Mouse (Mus musculus): ENCODE measurements around the gene Babam2. TPM values are rescaled to one million over a fixed set of nuclear protein-coding genes. Genes with fewer than 3 reads are reported as not detected.

Babam2 gene
- polyA plus RNA-seq, 1 experiment from 2014 or later: 46.4 TPM

DNA sequence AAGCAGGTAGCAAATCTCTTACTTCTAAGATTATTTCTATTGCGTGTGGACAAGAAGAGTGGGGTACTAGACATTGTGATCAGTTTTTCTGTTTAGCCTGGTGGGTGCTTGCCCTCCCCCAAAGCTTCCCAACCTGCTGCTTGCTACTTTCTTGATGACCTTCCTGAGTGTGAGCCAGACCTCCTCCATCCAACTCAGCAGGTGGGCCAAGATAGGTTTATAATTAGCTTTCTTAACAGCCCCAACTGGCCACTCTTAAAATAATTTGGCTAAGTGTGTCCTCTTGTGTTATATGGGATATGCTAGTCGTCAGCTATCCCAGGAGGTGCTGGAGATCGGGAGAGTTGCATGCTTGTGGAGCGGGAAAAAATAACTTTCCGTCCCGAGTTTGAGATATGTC is 235.8 kb downstream of the Babam2 start:
- WGBS: 94% methylated on average over 6 of the region's 6 CpGs
- Histone ChIP-seq H3K4me2 (replicated peaks) (no peak overlapping the region), H3K36me3 (no peaks in the 10 kb centered on the region), H3K27ac (replicated peaks) (no peak overlapping the region), H3K4me1 (no peaks in the 10 kb centered on the region; the same call in 1 of the 2 replicates), H3K9me3 (no peaks in the 10 kb centered on the region), H3K4me3 (no peak overlapping the region), H3K9ac (replicated peaks) (no peak overlapping the region), H3K27me3 (no peaks in the 10 kb centered on the region)
- ATAC-seq (ENCODE audit: low FRiP score, low read depth): no peak

DNA sequence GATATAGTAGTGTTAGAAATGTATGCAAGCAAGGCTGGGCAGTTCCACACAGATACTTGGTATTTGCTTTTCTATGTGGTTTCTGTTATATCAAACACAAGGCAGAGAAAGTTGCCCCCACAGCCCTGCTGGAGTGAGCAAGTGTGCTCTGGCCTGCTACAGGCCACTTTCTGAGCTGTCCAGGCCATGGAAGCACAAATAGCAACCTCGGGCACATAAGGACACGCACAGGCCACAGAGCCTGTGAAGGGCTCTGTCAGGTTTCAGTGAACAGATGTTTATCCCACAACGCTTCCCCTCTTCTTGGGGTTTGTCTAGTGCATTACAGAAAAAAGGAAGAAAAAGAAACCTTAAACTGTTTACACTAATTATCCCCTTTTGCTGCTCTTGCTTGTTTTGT is 236.9 kb downstream of the Babam2 start:
- no peaks in the 10 kb centered on the region for H3K9me3 ChIP-seq
- no peak overlapping the region for H3K4me2 ChIP-seq (replicated peaks)
- no peak overlapping the region for H3K4me3 ChIP-seq
- H3K36me3 ChIP-seq: no peaks in the 10 kb centered on the region
- no peaks in the 10 kb centered on the region for H3K4me1 ChIP-seq
- no peak for ATAC-seq (ENCODE audit: low FRiP score, low read depth)
- no peak overlapping the region for H3K9ac ChIP-seq (replicated peaks)
- 87% methylated on average over 3 of the region's 3 CpGs for WGBS
- no peaks in the 10 kb centered on the region for H3K27me3 ChIP-seq
- H3K27ac ChIP-seq (replicated peaks): no peak overlapping the region

DNA sequence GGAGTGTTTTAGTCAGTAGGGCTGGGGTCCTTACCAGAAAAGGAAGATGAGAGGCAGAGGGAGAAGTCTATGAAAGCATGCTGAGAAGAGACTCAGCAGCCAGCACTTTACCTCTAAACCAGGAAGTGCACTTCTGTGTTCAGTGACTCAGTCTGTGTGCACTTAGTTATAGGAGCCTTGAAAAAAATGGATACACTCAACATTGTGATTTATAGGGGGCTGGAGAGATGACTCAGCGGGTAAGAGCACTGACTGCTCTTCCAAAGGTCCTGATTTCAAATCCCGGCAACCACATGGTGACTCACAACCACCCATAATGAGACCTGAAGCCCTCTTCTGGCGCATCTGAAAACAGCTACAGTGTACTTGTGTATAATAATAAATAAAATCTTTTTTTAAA is 238.5 kb downstream of the Babam2 start:
- H3K36me3 ChIP-seq: no peaks in the 10 kb centered on the region
- 85% methylated on average over 3 of the region's 3 CpGs for WGBS
- ATAC-seq (ENCODE audit: low FRiP score, low read depth): no peak
- no peak overlapping the region for H3K9ac ChIP-seq (replicated peaks)
- H3K4me1 ChIP-seq: no peaks in the 10 kb centered on the region
- H3K27me3 ChIP-seq: no peaks in the 10 kb centered on the region
- H3K4me2 ChIP-seq (replicated peaks): no peak overlapping the region
- no peak overlapping the region for H3K27ac ChIP-seq (replicated peaks)
- no peak overlapping the region for H3K4me3 ChIP-seq
- H3K9me3 ChIP-seq: no peaks in the 10 kb centered on the region

DNA sequence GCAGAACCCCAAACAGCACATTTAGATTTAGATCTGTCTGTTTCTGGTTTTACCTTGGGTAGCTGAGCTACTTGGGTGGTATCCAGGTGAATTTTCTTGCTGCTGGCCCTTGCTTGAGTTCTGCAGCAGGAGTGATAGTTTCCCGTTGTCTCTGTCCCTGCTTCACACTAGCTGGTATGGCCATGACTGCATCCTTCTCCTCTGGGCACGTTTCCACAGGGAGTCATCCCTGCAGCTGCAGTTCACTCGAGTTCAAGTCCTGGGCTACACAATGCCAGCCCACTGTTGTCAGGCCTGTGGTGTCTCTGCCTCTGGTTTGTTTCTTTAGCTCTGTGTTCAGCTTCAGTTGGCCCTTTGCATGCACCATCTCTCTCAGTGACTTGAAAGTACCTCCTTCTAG is 239.0 kb downstream of the Babam2 start:
- WGBS: 80% methylated on average over 3 of the region's 3 CpGs
- no peak overlapping the region for H3K4me3 ChIP-seq
- no peak overlapping the region for H3K9ac ChIP-seq (replicated peaks)
- ATAC-seq (ENCODE audit: low FRiP score, low read depth): no peak
- no peaks in the 10 kb centered on the region for H3K36me3 ChIP-seq
- no peaks in the 10 kb centered on the region for H3K9me3 ChIP-seq
- no peaks in the 10 kb centered on the region for H3K4me1 ChIP-seq
- H3K27me3 ChIP-seq: no peaks in the 10 kb centered on the region
- no peak overlapping the region for H3K4me2 ChIP-seq (replicated peaks)
- H3K27ac ChIP-seq (replicated peaks): no peak overlapping the region

DNA sequence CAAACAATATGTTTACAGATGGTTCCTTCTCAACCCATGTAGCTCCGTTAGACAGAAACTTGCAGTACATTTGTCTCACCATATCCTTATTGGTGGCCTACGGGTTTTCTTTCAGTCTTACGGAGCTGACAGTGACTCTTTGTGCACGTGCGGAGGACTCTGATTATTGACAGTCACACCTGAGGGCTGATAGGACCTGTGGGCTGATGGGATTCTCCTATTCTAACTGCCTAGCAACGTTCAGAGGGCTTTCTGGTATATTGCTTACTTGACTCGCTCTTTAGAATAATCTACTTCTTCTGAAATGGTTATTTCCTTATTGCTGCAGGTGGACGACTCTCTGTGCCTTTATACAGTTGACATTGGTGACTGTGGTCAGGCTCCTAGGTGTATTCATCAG is 243.4 kb downstream of the Babam2 start:
- WGBS: 90% methylated on average over 8 of the region's 8 CpGs
- H3K27ac ChIP-seq (replicated peaks): no peak overlapping the region
- no peak overlapping the region for H3K9ac ChIP-seq (replicated peaks)
- H3K4me2 ChIP-seq (replicated peaks): no peak overlapping the region
- no peak overlapping the region for H3K4me3 ChIP-seq
- no peak for ATAC-seq (ENCODE audit: low FRiP score, low read depth)
- H3K36me3 ChIP-seq: no peaks in the 10 kb centered on the region
- no peaks in the 10 kb centered on the region for H3K27me3 ChIP-seq
- no peaks in the 10 kb centered on the region for H3K9me3 ChIP-seq
- no peaks in the 10 kb centered on the region for H3K4me1 ChIP-seq

DNA sequence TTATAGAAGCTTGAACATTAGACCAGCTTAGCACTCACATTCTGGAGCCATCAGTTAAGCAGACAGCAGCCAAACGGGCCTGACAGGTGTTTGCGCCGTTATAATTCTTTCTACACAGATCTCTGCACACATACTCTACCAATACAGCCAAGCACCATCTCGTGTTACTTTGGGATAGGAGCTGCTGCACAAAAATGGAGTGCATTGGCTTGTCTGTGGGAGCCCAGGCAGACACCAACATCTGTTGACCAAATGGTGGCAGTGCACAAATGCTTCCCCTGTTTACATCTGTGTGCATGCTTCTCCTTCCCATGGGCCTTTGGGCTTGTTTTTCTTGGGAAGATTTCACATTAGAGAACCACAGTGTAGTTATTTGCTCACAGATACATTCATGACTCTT is 249.7 kb downstream of the Babam2 start:
- no peak overlapping the region for H3K4me3 ChIP-seq
- 81% methylated on average over 4 of the region's 4 CpGs for WGBS

DNA sequence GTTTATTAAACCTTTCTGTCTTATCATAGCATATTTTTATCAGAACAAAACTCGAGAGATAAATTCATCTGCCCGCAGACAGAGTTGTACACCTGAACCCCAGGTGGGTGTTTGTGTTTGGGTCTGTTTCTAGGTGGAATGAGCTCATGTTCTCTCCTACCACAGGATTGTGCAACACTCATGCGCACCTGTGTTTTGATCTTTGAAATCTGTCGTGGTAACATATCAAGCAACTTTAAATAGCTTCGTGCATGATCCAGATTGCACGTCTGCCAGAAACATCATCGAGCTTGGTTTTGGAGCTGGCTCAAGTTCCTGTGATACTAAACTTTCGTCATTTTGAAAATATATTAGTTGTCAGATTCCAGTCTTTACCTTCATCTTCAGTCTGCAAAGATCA is 251.9 kb downstream of the Babam2 start:
- WGBS: 92% methylated on average over 8 of the region's 8 CpGs
- ATAC-seq (ENCODE audit: low FRiP score, low read depth): no peak

More for the DNA sequence above, 249.7 kb downstream of the Babam2 start:
- Histone ChIP-seq H3K27ac (replicated peaks) (no peak overlapping the region), H3K9me3 (no peaks in the 10 kb centered on the region), H3K27me3 (no peaks in the 10 kb centered on the region), H3K4me2 (replicated peaks) (no peak overlapping the region), H3K4me1 (no peaks in the 10 kb centered on the region), H3K9ac (replicated peaks) (no peak overlapping the region), H3K36me3 (no peaks in the 10 kb centered on the region)
- ATAC-seq (ENCODE audit: low FRiP score, low read depth): no peak

DNA sequence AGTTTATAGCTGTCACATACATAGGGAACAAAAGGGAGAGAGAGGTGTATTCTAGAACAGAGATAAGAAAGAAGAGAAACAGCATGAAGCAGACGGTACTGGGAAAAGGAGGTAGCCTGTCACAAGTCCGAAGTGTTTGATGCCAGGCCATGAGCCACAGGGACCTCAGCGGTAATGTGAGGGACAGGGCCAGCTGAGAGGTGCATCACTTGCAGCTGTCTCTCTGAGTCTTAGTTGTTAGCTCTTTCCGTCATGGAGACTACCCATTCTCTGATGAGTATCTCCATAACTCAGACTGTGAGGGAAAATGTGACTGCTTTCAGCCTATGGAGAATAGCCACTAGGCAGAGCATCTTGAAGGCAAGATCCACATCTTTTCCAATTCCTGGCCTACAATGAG is 253.0 kb downstream of the Babam2 start:
- H3K4me1 ChIP-seq: no peaks in the 10 kb centered on the region
- no peak for ATAC-seq (ENCODE audit: low FRiP score, low read depth)
- no peaks in the 10 kb centered on the region for H3K9me3 ChIP-seq
- H3K4me3 ChIP-seq: no peak overlapping the region
- H3K9ac ChIP-seq (replicated peaks): no peak overlapping the region
- 89% methylated on average over 4 of the region's 4 CpGs for WGBS
- no peaks in the 10 kb centered on the region for H3K27me3 ChIP-seq
- H3K36me3 ChIP-seq: no peaks in the 10 kb centered on the region
- no peak overlapping the region for H3K27ac ChIP-seq (replicated peaks)
- no peak overlapping the region for H3K4me2 ChIP-seq (replicated peaks)

More for the DNA sequence above, 251.9 kb downstream of the Babam2 start:
- no peak overlapping the region for H3K4me3 ChIP-seq
- H3K27ac ChIP-seq (replicated peaks): no peak overlapping the region
- H3K4me1 ChIP-seq: no peaks in the 10 kb centered on the region
- H3K27me3 ChIP-seq: no peaks in the 10 kb centered on the region
- no peak overlapping the region for H3K9ac ChIP-seq (replicated peaks)
- H3K4me2 ChIP-seq (replicated peaks): no peak overlapping the region
- H3K36me3 ChIP-seq: no peaks in the 10 kb centered on the region
- no peaks in the 10 kb centered on the region for H3K9me3 ChIP-seq

DNA sequence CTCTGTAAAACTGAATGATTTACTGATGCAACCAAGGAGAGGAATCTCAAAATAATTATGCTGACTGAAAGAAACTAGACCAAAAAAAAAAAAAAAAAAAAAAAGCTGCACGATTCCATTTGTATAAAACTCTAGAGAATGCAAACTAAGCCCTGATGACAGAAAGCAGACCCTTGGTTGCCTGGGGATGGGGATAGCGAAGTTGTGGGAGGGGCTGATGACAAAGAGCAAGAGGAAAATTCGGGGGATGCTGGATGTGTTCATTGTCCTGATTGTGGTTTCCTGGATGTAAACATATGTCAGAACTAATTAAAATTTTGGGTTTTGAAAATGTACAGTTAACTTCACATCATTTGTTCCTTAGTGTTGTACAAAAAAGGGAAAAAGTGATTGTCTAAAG is 257.7 kb downstream of the Babam2 start:
- WGBS: 70% methylated on average over 3 of the region's 3 CpGs
- Histone ChIP-seq H3K9ac (replicated peaks) (no peak overlapping the region), H3K27ac (replicated peaks) (no peak overlapping the region), H3K4me3 (no peak overlapping the region), H3K36me3 (no peaks in the 10 kb centered on the region), H3K9me3 (no peaks in the 10 kb centered on the region), H3K4me2 (replicated peaks) (no peak overlapping the region), H3K4me1 (0 out of 2 replicates have a peak, but pooled peaks cover 4% of the 10 kb centered on the region), H3K27me3 (no peaks in the 10 kb centered on the region)
- no peak for ATAC-seq (ENCODE audit: low FRiP score, low read depth)

DNA sequence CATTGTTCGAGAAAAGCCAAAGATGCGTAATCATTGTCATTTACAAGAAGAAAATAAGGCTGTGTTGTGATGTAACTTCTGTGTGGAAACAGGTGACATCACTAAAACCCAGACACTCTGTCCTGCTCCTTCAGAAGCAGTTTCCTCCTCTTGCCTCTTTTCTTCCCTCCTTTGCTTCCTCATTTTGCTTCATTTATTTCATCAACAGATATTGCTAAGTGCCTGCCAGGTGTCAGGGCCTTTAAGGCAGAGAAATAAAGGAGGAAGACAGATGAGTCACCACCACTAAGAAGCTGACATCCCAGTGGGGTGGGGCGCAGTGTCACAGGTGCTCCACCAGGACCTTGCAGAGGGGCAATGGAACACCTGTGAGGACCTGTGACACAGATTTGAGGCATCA is 258.9 kb downstream of the Babam2 start:
- WGBS: 94% methylated on average over 3 of the region's 3 CpGs
- Histone ChIP-seq H3K36me3 (no peaks in the 10 kb centered on the region), H3K4me1 (0 out of 2 replicates have a peak, but pooled peaks cover 4% of the 10 kb centered on the region), H3K4me3 (no peak overlapping the region), H3K27ac (replicated peaks) (no peak overlapping the region), H3K9me3 (no peaks in the 10 kb centered on the region), H3K9ac (replicated peaks) (no peak overlapping the region), H3K27me3 (no peaks in the 10 kb centered on the region), H3K4me2 (replicated peaks) (no peak overlapping the region)
- no peak for ATAC-seq (ENCODE audit: low FRiP score, low read depth)

DNA sequence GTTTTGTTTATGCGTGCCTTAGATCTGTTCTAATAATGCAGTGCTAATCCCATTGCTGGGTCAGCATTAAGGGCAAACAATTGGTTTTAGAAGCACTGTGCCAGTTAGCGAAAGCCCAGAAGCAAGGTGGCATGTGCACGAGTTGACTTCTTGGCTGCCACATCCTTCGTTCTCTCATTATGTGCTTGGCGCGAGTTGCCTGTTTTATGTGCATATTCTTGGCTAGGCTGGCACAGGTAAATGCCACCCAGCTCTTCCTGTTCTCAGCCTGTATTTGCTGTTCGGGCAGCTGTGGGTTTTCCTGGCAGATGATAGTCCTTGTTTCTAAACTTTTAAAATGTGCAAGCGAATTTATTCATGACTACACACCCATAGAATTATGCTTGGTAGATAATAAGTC is 262.4 kb downstream of the Babam2 start:
- ATAC-seq (ENCODE audit: low FRiP score, low read depth): no peak
- Histone ChIP-seq H3K9ac (replicated peaks) (no peak overlapping the region), H3K4me3 (no peak overlapping the region), H3K4me1 (0 out of 2 replicates have a peak, but pooled peaks cover 4% of the 10 kb centered on the region), H3K36me3 (no peaks in the 10 kb centered on the region), H3K27ac (replicated peaks) (no peak overlapping the region), H3K9me3 (no peaks in the 10 kb centered on the region), H3K27me3 (no peaks in the 10 kb centered on the region), H3K4me2 (replicated peaks) (no peak overlapping the region)
- 63% methylated on average over 8 of the region's 8 CpGs for WGBS

DNA sequence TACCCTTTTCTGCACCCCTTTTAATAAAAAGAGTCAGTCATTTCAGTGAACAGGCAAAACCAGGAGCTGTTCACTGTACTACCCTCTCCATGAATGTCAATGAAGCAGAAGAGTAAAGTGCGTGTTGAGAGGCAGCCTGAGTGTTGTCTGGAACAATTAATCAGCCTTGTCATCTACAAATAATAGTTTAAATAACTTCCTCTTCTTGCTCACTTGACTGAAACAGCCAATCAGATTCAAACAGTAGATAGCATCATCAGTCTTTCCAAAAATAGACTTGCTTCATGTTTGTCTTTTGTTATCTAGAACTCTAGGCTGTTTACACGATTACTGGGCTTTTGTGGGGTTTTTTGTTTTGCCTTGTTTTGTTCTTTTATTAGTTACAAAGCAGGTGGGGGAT is 263.9 kb downstream of the Babam2 start:
- 77% methylated on average over 2 of the region's 2 CpGs for WGBS
- no peaks in the 10 kb centered on the region for H3K27me3 ChIP-seq
- no peak overlapping the region for H3K27ac ChIP-seq (replicated peaks)
- no peaks in the 10 kb centered on the region for H3K9me3 ChIP-seq
- H3K4me2 ChIP-seq (replicated peaks): no peak overlapping the region
- ATAC-seq (ENCODE audit: low FRiP score, low read depth): no peak
- no peaks in the 10 kb centered on the region for H3K36me3 ChIP-seq
- no peak overlapping the region for H3K4me3 ChIP-seq
- H3K4me1 ChIP-seq: 0 out of 2 replicates have a peak, but pooled peaks cover 4% of the 10 kb centered on the region
- no peak overlapping the region for H3K9ac ChIP-seq (replicated peaks)

DNA sequence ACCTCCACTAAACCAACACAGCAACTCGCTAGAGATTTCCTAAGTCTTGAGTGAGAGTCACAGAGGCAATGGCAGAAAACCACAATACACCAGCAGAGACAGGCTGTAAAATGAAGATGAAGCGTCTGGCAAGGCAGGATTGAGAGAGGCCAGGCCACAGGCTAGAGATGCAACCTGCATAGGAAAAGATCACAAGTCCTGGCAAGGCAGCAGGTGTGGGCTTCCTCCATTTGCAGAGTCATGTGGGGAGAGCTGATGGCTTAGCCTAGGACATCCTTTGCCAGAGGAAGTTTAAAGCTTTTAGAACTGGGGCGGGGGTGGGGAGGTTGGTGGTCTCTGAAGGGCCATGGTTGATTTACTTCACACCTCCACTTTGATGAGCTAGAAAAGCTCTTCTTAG is 264.9 kb downstream of the Babam2 start:
- ATAC-seq (ENCODE audit: low FRiP score, low read depth): no peak
- Histone ChIP-seq H3K4me1 (0 out of 2 replicates have a peak, but pooled peaks cover 4% of the 10 kb centered on the region), H3K27ac (replicated peaks) (no peak overlapping the region), H3K4me3 (no peak overlapping the region), H3K27me3 (no peaks in the 10 kb centered on the region), H3K9ac (replicated peaks) (no peak overlapping the region), H3K9me3 (no peaks in the 10 kb centered on the region), H3K36me3 (no peaks in the 10 kb centered on the region), H3K4me2 (replicated peaks) (no peak overlapping the region)
- 85% methylated on average over 3 of the region's 3 CpGs for WGBS
